Mouse (Mus musculus) embryonic facial prominence, embryonic 11.5 days (tissue): ENCODE measurements around the gene Adarb2. TPM values are rescaled to one million over a fixed set of nuclear protein-coding genes. Genes with fewer than 3 reads are reported as not detected.

ENCODE experiments used
- ATAC-seq: fragments of 200-750 bp; cut with Nextera tagmentation; replicated peaks from 2 replicates; pipeline ENCODE4 v1.8.0; 2017; ENCODE audit warnings: low read depth; ENCODE audit not compliant: insufficient number of reproducible peaks, low FRiP score, low TSS enrichment
- DNase-seq: peaks from one replicate; pipeline ENCODE4 v3.0.0-alpha.2; 2015; ENCODE audit warnings: low spot score
- H3K27ac ChIP-seq: fragments of 300-500 bp; sonication (generic); replicated peaks from 2 replicates; pipeline ENCODE4 v1.5.1; 2014; ENCODE audit warnings: mild to moderate bottlenecking, low read depth, low read length, control low read depth
- H3K27me3 ChIP-seq: fragments of 300-500 bp; sonication (generic); 2 replicates; pipeline ENCODE4 v1.6.1; 2014; ENCODE audit warnings: mild to moderate bottlenecking, low read length, moderate library complexity, mixed read lengths; ENCODE audit not compliant: control insufficient read depth, insufficient read depth
- H3K36me3 ChIP-seq: fragments of 300-500 bp; sonication (generic); replicated peaks from 2 replicates; pipeline ENCODE4 v1.6.1; 2014; ENCODE audit warnings: low read depth, mild to moderate bottlenecking, low read length, moderate library complexity, mixed read lengths; ENCODE audit not compliant: control insufficient read depth, insufficient read depth
- H3K4me1 ChIP-seq: fragments of 300-500 bp; sonication (generic); 2 replicates; pipeline ENCODE4 v1.6.1; 2014; ENCODE audit warnings: low read length, mixed read lengths; ENCODE audit not compliant: control insufficient read depth, insufficient read depth
- H3K4me2 ChIP-seq: fragments of 300-500 bp; sonication (generic); 2 replicates; pipeline ENCODE4 v1.6.1; 2014; ENCODE audit warnings: low read depth, mild to moderate bottlenecking, control low read depth, low read length, moderate library complexity
- H3K4me3 ChIP-seq: fragments of 300-500 bp; sonication (generic); 2 replicates; pipeline ENCODE4 v1.5.1; 2014; ENCODE audit warnings: low read depth, low read length, control low read depth
- H3K9ac ChIP-seq: fragments of 300-500 bp; sonication (generic); replicated peaks from 2 replicates; pipeline ENCODE4 v1.6.1; 2014; ENCODE audit warnings: mild to moderate bottlenecking, control low read depth, low read length
- H3K9me3 ChIP-seq: fragments of 300-500 bp; sonication (generic); replicated peaks from 2 replicates; pipeline ENCODE4 v1.6.1; 2016; ENCODE audit warnings: mild to moderate bottlenecking, low read length, inconsistent platforms, mixed read lengths; ENCODE audit not compliant: control insufficient read depth
- WGBS: fragments of 180-500 bp; shearing (Covaris S2); extraction: QIAGEN DNeasy Blood & Tissue Kit; methylation state at CpG from one replicate; pipeline ENCODE4 v1.1.7; 2014; 5-methylcytosine and 5-hydroxymethylcytosine counted together
- polyA plus RNA-seq: library from polyadenylated mRNA; unstranded; fragments of >200 nt; fragmentation: Nextera tagmentation; extraction: Ambion mirVana; gene quantifications from 2 replicates; pipeline ENCODE4 v1.2.1, GENCODE M21; 2014

Adarb2 gene
- polyA plus RNA-seq, 1 experiment from 2014 or later, result 1.8 TPM

DNA sequence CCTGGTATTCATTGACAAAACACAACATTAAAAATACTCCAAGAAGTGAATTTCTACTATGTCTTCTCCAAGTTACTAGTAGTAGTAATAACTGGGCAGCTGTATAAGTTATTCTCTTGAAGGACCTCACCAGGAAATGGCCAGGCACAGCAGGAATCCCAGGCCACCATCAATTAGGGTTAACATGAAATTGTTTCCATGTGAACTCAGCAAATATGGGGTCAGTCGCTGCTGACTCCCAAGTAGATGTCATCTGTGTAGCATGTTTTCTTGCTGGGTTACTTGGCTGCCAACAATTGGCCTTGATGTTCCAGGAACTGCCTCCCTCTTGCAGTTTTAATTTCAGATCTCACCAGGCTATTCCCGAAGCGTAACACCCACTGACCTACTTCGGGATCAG lies 248.9 kb downstream of the Adarb2 start:
- Histone ChIP-seq H3K9ac (no peak overlapping the region), H3K4me3 (no peak overlapping the region), H3K9me3 (no peaks in the 10 kb centered on the region), H3K27ac (no peak overlapping the region), H3K36me3 (no peaks in the 10 kb centered on the region), H3K27me3 (no peaks in the 10 kb centered on the region), H3K4me1 (no peaks in the 10 kb centered on the region), H3K4me2 (no peak overlapping the region)
- DNase-seq, result peak; percentile 56
- WGBS, result 50% methylated on average over 4 of the region's 4 CpGs
- ATAC-seq, result no peak

DNA sequence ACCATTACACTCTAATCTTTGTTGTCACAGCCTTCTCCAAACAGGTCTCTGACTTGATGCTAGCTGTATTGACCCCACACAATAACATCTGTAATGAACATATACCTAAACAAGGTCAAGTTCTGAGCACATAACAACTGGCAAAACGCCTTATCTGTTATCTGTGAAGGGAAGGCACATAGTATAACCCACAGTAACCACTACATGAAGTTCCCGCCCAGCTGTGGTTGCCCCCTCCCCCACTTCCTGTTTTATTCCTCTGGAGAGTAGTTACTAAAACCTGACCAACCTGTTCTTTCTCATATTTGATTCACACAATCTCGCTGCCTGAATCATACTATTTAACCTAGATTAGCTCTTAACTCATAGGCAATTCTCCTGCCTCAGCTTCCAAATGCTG lies 254.2 kb downstream of the Adarb2 start:
- H3K4me3 ChIP-seq, result no peak overlapping the region
- WGBS, result 77% methylated on average over 3 of the region's 3 CpGs
- no peak overlapping the region for H3K9ac ChIP-seq
- ATAC-seq (no peak), DNase-seq (no peak)
- no peaks in the 10 kb centered on the region for H3K27me3 ChIP-seq
- no peak overlapping the region for H3K4me2 ChIP-seq
- H3K9me3 ChIP-seq, result no peaks in the 10 kb centered on the region
- H3K36me3 ChIP-seq, result no peaks in the 10 kb centered on the region
- no peaks in the 10 kb centered on the region for H3K4me1 ChIP-seq
- H3K27ac ChIP-seq, result no peak overlapping the region

DNA sequence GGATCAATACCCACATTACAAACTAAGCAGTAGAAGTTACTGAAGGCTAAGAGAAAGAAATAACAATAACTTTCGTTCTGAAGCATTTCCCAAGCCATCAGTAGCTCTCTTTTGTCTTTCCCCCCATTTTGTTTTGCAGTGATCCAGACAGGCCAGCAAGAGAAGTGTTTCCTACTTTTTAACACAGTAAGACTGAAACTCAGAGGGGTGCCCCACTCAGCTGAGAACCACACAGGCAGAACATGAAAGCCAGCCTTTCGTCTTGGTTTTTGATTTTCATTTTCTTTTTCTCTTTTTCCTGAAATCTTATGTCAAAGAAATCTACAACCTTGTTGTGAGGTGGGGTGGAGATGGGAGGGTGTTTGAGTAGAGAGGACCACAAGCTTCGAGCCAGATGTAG lies 255.2 kb downstream of the Adarb2 start:
- no peaks in the 10 kb centered on the region for H3K27me3 ChIP-seq
- H3K9ac ChIP-seq, result no peak overlapping the region
- no peaks in the 10 kb centered on the region for H3K4me1 ChIP-seq
- no peaks in the 10 kb centered on the region for H3K9me3 ChIP-seq
- H3K27ac ChIP-seq, result no peak overlapping the region
- no peak overlapping the region for H3K4me2 ChIP-seq
- H3K36me3 ChIP-seq, result no peaks in the 10 kb centered on the region
- H3K4me3 ChIP-seq, result no peak overlapping the region
- no peak for DNase-seq
- no peak for ATAC-seq
- WGBS, result 71% methylated on average over 3 of the region's 3 CpGs

DNA sequence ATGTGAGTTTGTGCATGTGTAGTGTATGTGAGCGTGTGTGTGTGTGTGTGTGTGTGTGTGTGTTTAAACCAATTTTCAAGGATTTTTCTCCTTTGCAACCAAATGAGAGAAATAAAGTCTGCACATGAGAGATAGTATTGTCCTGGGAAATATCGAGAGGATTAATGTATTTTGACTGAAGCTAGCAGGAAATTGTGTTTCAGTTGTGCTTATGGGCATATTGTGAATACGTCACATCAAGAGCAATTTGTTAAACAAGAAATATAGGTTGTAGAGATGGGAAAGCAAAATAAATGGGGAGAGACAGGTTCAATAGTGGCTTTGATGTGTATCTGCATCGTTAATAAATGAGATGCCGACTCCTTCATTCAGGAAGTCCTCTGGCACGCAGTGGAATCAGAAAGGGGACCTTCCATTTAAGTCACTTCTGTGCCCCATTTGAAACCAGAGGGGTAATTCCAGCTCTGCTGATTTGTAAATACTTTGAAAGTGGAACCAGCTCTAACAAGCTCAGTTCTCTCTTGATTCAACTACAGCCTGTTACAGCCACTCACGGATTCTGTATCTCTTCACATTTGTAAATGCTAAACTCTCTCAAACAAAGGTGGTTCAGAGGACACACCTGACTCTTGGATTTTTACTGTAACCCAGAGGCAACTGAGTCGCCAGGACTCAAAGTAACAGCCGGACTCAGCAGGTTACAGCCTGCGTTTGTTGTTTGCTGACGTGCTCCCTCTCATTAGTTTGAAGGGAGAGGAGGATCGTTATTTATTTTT lies 265.1 kb downstream of the Adarb2 start:
- Histone ChIP-seq H3K36me3 (no peaks in the 10 kb centered on the region), H3K4me2 (no peak overlapping the region), H3K4me1 (no peaks in the 10 kb centered on the region), H3K9me3 (no peaks in the 10 kb centered on the region), H3K27me3 (no peaks in the 10 kb centered on the region), H3K4me3 (no peak overlapping the region), H3K9ac (no peak overlapping the region), H3K27ac (no peak overlapping the region)
- DNase-seq (no peak), ATAC-seq (no peak)
- WGBS, result 80% methylated on average over 12 of the region's 12 CpGs

DNA sequence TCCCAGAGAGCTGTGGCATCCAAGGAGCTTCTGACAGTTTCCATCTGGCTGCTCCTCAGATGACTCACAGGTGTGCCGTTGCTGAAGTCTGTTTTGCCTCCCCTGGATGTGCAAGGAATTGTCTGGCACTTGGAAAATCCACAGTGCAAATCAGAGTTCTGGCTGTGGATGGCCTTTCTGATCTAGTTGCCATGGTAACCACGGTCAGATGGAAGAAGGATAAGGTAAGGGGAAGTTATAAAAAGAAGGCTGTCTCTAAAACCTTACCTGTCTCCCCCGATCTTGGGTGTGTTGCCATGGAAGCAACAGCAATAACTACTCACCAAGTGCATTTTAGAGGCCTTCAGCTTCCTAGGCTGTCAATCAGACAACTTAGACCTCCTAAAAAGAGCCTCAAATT lies 273.6 kb downstream of the Adarb2 start:
- ATAC-seq (no peak), DNase-seq (no peak)
- Histone ChIP-seq H3K9ac (no peak overlapping the region), H3K9me3 (no peaks in the 10 kb centered on the region), H3K36me3 (no peaks in the 10 kb centered on the region), H3K27ac (no peak overlapping the region), H3K4me2 (no peak overlapping the region), H3K4me1 (no peaks in the 10 kb centered on the region), H3K4me3 (no peak overlapping the region), H3K27me3 (no peaks in the 10 kb centered on the region)
- WGBS, result 73% methylated on average over 3 of the region's 3 CpGs

DNA sequence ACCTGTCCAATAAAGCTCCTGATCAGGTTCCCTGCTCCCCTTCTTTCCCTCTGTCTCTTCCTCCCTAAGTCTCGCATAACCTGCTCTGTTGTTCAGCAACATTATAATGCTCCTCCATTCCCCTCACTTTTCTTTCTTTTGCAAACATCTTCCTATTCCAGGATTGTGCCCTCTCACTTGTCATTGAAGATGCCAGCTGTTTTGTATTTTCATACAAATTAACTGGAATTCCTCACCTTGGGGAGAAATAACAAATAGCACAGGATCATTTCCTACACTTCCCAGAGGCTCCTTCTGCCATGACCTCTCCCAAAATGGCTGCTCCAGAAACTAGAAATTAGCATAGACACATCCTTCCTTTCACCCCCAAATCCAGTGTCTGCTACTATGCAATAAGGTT lies 276.1 kb downstream of the Adarb2 start:
- Histone ChIP-seq H3K4me2 (no peak overlapping the region), H3K36me3 (no peaks in the 10 kb centered on the region), H3K27me3 (no peaks in the 10 kb centered on the region), H3K9ac (no peak overlapping the region), H3K27ac (no peak overlapping the region), H3K9me3 (no peaks in the 10 kb centered on the region), H3K4me1 (no peaks in the 10 kb centered on the region), H3K4me3 (no peak overlapping the region)
- ATAC-seq (no peak), DNase-seq (no peak)
- 81% methylated on average over 1 of the region's 1 CpGs for WGBS

DNA sequence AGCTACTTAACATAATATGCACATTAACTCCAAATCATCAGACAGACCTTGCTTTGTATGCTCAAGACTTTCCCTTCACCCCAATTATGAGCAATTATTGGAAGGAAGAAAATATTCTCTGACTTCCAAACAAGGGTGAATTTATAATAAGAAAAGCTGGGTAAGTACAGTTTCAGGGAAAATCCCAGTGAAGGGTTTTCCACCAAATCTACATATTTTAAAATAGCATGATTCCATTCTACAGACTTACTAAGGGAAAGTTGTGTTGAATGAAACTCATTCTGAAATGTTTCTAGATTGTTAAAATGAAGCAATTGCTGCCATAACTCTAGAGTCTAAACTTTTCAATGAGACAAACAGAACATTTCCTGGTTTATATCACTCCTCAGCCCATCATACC lies 277.3 kb downstream of the Adarb2 start:
- no peaks in the 10 kb centered on the region for H3K36me3 ChIP-seq
- H3K9ac ChIP-seq, result no peak overlapping the region
- ATAC-seq, result no peak

DNA sequence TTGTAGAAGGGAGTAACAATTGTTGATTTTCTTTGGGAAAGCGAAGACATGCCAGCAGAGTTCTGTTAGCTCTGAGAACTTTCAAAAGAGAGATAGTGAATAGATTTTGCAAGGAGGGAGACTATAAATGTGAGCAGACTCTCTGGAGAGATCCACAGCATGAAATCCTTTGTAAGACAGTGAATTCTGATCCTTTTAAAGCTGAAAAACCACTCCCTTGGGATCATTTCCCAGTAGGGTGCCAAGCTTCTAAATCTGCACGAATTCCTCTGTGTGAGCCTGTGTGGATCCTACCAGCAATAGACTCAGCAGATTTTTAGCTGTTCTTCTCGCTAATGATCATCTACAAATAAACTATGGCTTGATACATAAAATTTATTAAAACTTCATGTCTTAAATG lies 278.7 kb downstream of the Adarb2 start:
- no peaks in the 10 kb centered on the region for H3K9me3 ChIP-seq
- no peaks in the 10 kb centered on the region for H3K27me3 ChIP-seq
- no peak overlapping the region for H3K4me3 ChIP-seq
- DNase-seq, result no peak
- no peaks in the 10 kb centered on the region for H3K36me3 ChIP-seq
- H3K4me2 ChIP-seq, result no peak overlapping the region
- 52% methylated on average over 3 of the region's 3 CpGs for WGBS
- no peak overlapping the region for H3K9ac ChIP-seq
- ATAC-seq, result no peak
- H3K27ac ChIP-seq, result no peak overlapping the region
- H3K4me1 ChIP-seq, result no peaks in the 10 kb centered on the region

More for the DNA sequence above, 277.3 kb downstream of the Adarb2 start:
- Histone ChIP-seq H3K27me3 (no peaks in the 10 kb centered on the region), H3K4me2 (no peak overlapping the region), H3K4me3 (no peak overlapping the region), H3K27ac (no peak overlapping the region), H3K9me3 (no peaks in the 10 kb centered on the region), H3K4me1 (no peaks in the 10 kb centered on the region)
- no peak for DNase-seq
